Mouse (Mus musculus): ENCODE results near the gene Id1.

DNA sequence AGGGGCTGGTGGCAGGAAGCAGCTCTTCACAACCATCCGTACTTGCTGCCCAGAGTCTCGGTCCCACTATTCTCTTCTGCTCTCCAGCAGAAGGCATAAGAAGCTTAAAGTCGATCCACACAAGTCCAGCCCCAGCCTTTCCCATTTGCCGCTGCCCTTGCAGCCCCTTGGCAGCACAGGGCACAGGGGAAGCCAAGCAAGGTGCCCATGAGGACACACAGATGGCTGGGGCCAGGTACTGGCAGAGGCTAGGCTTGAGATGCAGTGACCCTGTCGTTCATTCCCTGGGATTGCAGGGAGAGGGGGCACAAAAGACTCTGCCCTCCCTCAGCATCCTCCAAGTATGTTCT is 31.8 kb upstream of the Id1 start:
- TF ChIP-seq CTCF (IDR thresholded peaks at IDR 0.05; ENCODE audit: low read depth, low read length) (no peak), POLR2A (IDR thresholded peaks at IDR 0.05; ENCODE audit: borderline replicate concordance, low read depth, low read length) (no peak)
